Mouse (Mus musculus) myocyte (in vitro differentiated cells): ENCODE measurements around the gene Sez6l.

Source experiments
- MAX ChIP-seq: IDR thresholded peaks from one replicate; pipeline ENCODE4 v1.6.1; 2011; ENCODE audit warnings: low read depth, mild to moderate bottlenecking, control low read depth
- MYOD1 ChIP-seq, 3 experiments: IDR thresholded peaks; one replicate each; pipeline ENCODE4 v1.6.1; 2011; ENCODE audit warnings: control low read depth in 2 of 3, low read depth in 2 of 3, mild to moderate bottlenecking in 2 of 3, moderate library complexity in 1 of 3; ENCODE audit not compliant: insufficient read length in 2 of 3, control insufficient read depth in 1 of 3

GRCm38 (mm10) chr5:112622946-112623345 is 46.0 kb upstream of the Sez6l start:
- no peak for TF ChIP-seq MAX
- TF ChIP-seq MYOD1 (IDR thresholded peaks at IDR 0.05; ENCODE audit: control insufficient read depth in 1 of 3, insufficient read length in 2 of 3, low read depth in 2 of 3), result no peak
